Mouse (Mus musculus) 3134 (cell line): ENCODE measurements around the gene Onecut1.

Experiments
- DNase-seq: peaks from one replicate; pipeline ENCODE4 v3.0.0-alpha.2; 2011; ENCODE audit warnings: low spot score; ENCODE audit not compliant: insufficient read length; ENCODE audit errors: extremely low read depth

Onecut1 gene

DNA sequence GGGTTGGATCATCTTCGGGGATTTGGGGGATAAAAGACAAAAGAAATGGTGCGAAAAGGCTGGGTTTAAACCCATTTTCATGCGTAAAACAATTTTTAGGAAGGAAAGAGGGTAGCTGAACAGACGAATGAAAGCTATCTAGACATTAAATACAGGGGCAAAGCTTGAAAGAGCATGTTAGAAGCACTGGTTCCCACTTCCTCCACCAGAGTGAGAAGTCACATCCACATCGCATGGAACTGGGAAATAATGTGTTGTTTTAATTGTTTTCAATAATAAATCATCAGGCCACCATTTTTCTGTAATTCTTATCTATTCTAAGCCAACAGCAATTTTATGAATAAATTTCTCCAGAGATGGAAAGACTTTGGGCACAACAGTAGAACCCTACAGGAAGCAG lies 3.6 kb upstream of the Onecut1 start:
- no peak for DNase-seq

- DNase-seq, result no peak
Measured at GRCm38 (mm10) chr9:74860461-74860860, 1.3 kb upstream of the Onecut1 start.

- DNase-seq, result no peak
Measured at GRCm38 (mm10) chr9:74862096-74862780, 517 bp downstream of the Onecut1 start.

DNA sequence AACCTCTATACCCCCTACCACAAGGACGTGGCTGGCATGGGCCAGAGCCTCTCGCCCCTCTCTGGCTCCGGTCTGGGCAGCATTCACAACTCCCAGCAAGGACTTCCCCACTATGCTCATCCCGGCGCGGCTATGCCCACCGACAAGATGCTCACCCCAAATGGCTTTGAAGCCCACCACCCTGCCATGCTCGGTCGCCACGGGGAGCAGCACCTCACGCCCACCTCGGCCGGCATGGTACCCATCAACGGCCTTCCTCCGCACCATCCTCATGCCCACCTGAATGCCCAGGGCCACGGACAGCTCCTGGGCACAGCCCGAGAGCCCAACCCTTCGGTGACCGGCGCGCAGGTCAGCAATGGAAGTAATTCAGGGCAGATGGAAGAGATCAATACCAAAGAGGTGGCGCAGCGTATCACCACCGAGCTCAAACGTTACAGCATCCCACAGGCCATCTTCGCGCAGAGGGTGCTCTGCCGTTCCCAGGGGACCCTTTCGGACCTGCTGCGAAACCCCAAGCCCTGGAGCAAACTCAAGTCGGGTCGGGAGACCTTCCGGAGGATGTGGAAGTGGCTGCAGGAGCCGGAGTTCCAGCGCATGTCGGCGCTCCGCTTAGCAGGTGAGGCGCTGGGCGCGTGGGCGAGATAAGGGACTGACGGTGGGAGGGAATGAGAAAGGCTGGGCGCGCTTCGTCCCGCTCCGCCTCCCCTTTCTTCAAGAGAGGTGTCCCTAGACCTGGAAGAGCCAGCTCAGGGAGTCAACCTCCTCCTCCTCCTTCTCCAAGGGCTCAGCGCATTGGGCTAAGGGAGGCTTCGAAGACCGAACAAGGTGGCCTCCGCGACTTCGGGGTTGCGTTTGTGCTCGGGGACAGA lies 1.3 kb downstream of the Onecut1 start:
- DNase-seq, result no peak

GRCm38 (mm10) chr9:74863655-74864443 lies 2.1 kb downstream of the Onecut1 start:
- DNase-seq, result no peak

GRCm38 (mm10) chr9:74864471-74864870 lies 2.8 kb downstream of the Onecut1 start:
- no peak for DNase-seq

GRCm38 (mm10) chr9:74866596-74867313 lies 5.0 kb downstream of the Onecut1 start:
- no peak for DNase-seq

DNA sequence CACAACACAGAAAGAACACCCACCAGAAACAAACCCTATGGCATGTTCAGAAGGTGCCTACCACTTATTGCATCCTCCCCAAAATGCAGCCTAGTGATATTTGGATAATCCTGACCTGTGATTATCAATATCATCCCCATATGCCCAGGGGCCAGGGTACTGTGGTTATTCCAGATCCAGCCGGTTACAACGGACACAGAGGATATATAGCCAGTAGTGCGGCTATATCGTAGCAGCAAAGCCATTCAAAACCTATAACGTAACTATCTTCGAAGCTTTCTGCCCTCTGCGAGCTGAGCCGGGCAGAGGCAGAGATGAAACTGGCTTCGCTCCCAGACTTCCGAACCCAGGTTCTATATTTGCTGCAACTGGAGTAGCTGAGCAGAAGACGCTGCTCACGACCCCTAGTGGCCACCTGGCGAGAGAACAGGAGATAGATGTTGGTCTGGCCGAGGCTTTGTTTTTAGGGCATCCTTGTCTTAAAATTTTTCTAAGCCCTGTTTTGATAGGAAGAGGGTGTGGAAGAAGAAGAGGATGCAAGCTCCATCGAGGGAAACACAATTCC lies 6.0 kb downstream of the Onecut1 start:
- DNase-seq, result no peak

DNA sequence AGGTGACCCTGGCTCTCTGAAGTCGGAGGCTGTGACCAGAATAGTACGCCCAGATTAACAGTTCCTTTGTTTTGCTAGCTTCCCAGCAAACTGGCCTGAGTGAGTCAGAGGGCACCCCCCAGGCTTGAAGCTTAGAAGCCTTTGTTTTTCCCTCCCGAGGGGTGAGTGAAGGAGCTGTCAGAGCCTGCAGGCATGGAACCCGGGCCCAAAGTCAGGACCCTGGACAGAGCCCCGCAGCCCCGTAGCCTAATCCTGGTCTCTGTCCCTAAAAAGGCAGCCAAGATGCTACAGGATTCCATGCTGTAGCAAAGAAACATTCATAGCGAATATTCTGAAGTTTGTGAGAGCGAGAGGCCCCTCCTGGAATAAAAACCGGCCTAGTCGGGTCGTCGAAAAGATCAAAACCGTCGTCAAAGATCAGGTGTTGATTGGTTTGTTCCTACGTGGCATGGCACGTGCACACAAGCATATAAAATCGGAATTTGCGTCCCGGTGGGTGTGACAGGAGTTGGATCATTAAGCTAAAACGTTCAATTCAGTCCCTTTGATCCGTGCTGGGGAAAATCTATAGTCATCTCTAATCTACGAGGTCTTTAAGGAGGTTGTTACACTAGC lies 6.7 kb downstream of the Onecut1 start:
- no peak for DNase-seq

DNA sequence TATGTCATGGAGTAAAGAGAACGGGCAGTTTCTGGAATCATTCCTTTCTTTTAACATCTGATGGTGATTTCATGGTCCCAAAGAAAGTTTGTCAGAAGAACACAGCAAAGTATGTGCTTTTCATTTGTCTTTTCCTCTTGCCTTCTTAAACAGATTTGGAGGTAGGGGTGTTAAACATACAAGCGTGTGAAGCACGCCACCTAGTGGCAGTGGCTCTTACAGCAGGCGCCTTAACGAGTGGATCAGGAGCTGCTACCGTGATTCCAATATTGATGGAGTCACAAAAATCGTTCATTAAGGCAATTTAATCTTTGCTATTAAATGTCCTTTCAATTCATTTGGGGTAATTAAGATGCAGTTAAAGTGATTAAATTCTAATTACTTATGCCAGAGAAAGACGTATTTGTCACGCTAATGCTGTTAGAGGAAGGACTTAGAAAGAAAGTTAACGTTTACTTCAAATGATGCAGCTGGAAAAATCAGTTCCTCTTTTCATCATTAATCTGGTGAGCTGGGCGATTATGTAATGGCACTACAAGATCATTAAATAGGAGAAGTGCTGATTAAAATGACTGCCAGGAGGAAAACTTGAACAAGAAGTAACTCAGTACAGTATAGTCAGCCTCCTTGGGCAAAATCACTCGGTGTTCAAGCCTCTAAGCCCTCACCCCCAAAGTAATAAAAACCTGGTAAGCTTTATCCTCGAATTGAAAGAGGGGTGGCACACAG lies 9.4 kb downstream of the Onecut1 start:
- DNase-seq, result no peak

DNA sequence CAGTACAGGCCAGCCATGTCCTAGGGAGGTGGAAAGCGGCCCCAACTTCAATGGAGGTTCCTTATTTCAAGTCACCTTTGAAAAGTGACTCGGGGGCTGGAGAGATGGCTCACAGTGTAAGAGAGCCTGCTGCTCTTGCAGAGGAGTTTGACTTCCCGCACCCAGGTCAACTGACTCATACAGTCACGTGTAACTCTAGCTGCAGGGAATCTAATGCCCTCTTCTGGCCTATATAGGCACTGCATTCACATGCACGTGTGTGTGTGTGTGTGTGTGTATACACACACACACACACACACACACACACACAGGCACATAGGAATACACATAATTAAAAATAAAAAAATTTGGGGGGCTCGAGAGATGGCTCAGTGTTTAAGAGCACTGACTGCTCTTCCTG lies 14.6 kb downstream of the Onecut1 start:
- no peak for DNase-seq

DNA sequence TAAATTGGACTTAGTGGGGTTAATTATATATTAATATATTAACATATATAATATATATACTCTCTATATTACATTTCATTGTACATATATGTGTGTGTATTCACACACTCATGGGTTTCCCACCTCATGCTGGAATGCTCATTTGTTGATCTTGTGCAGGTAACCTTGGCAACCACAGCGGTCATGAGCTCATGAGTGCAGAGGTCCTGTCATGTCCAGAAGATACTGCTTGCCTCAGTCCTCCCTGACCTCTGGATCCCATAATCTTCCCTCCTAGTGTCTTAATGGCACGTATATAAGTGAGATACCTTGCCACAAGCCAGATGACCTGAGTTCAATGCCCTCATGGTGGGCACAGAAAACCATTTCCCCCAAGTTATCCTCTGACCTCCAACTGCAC lies 16.0 kb downstream of the Onecut1 start:
- DNase-seq, result no peak

DNA sequence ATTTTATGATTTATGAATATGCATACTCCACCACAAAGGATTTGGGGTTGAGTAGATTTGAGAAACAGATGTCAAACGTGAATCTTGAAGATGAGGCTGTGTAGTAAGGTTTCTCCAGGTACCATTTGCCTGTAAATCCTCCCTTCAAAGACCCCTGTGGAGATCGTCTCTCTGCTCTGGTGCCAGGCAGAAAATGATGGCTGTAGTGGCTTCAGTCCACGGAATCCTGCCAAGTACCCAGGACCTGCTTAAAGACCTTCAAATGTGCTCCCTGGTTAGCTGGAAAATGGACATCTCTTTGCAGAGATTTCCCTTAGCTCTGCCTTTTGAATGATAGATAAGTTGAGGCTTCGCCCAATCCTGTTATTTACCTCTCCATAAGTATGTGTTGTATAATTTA lies 26.1 kb downstream of the Onecut1 start:
- DNase-seq, result no peak

- DNase-seq, result no peak
Measured at GRCm38 (mm10) chr9:74896742-74897141, 35.0 kb downstream of the Onecut1 start.

DNA sequence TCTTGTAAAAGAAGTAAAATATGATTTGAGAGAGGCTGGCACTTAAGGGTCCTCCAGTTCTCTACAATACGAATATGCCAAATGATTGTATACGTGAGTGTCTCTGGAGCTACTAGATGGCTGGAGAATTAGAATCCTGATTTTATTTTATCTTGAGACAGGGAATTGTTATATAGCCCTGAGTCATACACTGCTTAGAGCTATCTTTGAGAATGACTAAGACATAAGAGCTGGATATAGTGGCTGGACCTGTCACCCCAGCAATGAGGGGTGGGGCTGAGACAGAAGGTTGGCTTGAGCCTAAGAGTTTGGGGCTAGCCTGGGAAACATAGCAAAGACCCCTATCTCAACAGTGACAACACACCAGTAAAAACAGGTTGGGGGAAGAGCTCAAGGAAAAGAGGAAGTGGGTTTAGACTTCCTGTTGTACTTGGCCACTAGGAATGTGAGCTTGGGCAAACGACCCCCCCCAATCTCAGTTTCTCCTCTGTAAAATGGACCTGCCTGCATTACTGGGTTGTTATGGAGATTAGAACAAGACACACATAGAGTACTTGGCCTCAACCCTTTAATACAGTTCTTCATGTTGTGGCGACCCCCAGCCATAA lies 35.8 kb downstream of the Onecut1 start:
- no peak for DNase-seq

DNA sequence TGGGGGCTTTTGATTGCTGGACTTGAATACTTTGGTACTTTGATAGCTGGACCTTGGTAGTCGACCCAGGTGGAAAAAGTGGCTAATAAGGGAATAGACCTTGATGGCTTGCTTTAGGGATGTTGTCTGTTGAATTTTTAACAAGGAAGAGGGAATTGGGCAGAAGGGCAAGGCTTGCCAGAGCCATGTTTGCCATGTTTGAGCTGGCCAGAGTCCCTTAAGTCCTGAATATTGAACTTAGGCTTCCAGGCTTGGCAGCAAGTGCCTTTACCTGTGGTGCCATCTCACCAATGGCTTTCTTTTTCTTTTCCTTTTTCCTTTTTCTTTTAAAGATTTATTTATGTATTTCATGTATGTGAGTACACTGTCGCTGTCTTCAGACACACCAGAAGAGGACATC lies 38.4 kb downstream of the Onecut1 start:
- DNase-seq, result no peak

GRCm38 (mm10) chr9:74904866-74905508 lies 43.3 kb downstream of the Onecut1 start:
- DNase-seq, result peak; percentile 28

GRCm38 (mm10) chr9:74906951-74907350 lies 45.2 kb downstream of the Onecut1 start:
- DNase-seq, result no peak
